Mouse (Mus musculus) adipocyte (in vitro differentiated cells): ENCODE results near the gene Tfap4.
"Not testable (repeated sequence)": the region's sequence is repeated elsewhere in the genome, so short reads cannot be mapped to it uniquely, and the experiment has no call there.

ENCODE experiments used
- DNase-seq: peaks from one replicate; pipeline ENCODE4 v3.0.0-alpha.2; 2016; ENCODE audit warnings: low spot score

The Tfap4 gene

GRCm38 (mm10) chr16:4552829-4553550 lies 6.7 kb downstream of the Tfap4 start:
- peak; percentile 47 for DNase-seq

GRCm38 (mm10) chr16:4551885-4552284 lies 7.8 kb downstream of the Tfap4 start:
- no peak for DNase-seq

- DNase-seq: peak; percentile 63
Observed at GRCm38 (mm10) chr16:4551056-4551455, 8.6 kb downstream of the Tfap4 start.

GRCm38 (mm10) chr16:4548953-4549688 lies 10.5 kb downstream of the Tfap4 start:
- no peak for DNase-seq

GRCm38 (mm10) chr16:4547611-4548010 lies 12.0 kb downstream of the Tfap4 start:
- no peak for DNase-seq

GRCm38 (mm10) chr16:4546838-4547237 lies 12.8 kb downstream of the Tfap4 start:
- no peak for DNase-seq

- DNase-seq: no peak
Observed at GRCm38 (mm10) chr16:4544845-4545244, 14.8 kb downstream of the Tfap4 start.

GRCm38 (mm10) chr16:4543266-4543665 lies 16.4 kb downstream of the Tfap4 start:
- DNase-seq: no peak

GRCm38 (mm10) chr16:4542236-4542774 lies 17.3 kb downstream of the Tfap4 start:
- no peak for DNase-seq

GRCm38 (mm10) chr16:4541501-4542198 lies 18.0 kb downstream of the Tfap4 start, which contains the start of gene Srl:
Srl (minus strand) TSS chr16:4541816.
- DNase-seq: peak; percentile 100

GRCm38 (mm10) chr16:4541033-4541432 lies 18.6 kb downstream of the Tfap4 start:
- no peak for DNase-seq

- DNase-seq: no peak
Observed at GRCm38 (mm10) chr16:4540064-4540775, 19.4 kb downstream of the Tfap4 start.

- DNase-seq: peak; percentile 35
Observed at GRCm38 (mm10) chr16:4539521-4539920, 20.1 kb downstream of the Tfap4 start.

GRCm38 (mm10) chr16:4537616-4538358 lies 21.9 kb downstream of the Tfap4 start:
- no peak for DNase-seq

GRCm38 (mm10) chr16:4527373-4527772 lies 32.3 kb downstream of the Tfap4 start:
- not testable (repeated sequence) for DNase-seq

GRCm38 (mm10) chr16:4523313-4524004 lies 36.2 kb downstream of the Tfap4 start:
- no peak for DNase-seq

- DNase-seq: no peak
Observed at GRCm38 (mm10) chr16:4522879-4523278, 36.8 kb downstream of the Tfap4 start.

- no peak for DNase-seq
Observed at GRCm38 (mm10) chr16:4521735-4522530, 37.7 kb downstream of the Tfap4 start.

GRCm38 (mm10) chr16:4521074-4521667 lies 38.5 kb downstream of the Tfap4 start:
- no peak for DNase-seq
